Mouse (Mus musculus): ENCODE data around the gene Lin28a. TPM values are rescaled to one million over a fixed set of nuclear protein-coding genes. Genes with fewer than 3 reads are reported as not detected.

The Lin28a gene
- polyA plus RNA-seq, 1 experiment from 2014 or later, result not detected

DNA sequence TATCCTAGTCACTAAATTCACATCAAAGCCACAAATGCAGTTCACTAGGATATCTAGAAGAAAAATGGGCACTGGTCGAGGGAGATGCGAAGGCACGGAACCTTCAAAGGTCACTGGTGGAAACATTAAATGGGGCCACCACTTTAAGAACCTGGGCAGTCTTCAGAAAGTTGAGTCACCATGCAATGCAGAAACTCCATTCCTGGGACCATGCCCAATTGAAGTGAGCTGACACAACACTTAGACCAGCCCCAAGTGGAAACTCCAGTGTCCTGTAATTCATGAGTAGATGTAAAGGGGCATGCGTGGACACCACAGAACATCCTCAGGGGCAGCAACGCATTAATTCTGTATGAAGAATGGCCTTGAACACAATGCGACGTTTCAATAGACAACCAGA is 56.1 kb downstream of the Lin28a start:
- no peak overlapping the region for H3K27ac ChIP-seq (ENCODE audit: low read depth, low read length)
- no peaks in the 10 kb centered on the region for H3K27me3 ChIP-seq (ENCODE audit: control insufficient read depth, insufficient read depth, low read length)
- ATAC-seq (ENCODE audit: low FRiP score, low TSS enrichment), result no peak
- no peaks in the 10 kb centered on the region for H3K9me3 ChIP-seq (ENCODE audit: control insufficient read depth, low read length)
- no peak overlapping the region for H3K4me3 ChIP-seq (ENCODE audit: low read length)
- H3K9ac ChIP-seq (ENCODE audit: low read depth, low read length), result no peak overlapping the region
- H3K36me3 ChIP-seq (ENCODE audit: control insufficient read depth, insufficient read depth, low read length), result peaks cover 36% of the 10 kb centered on the region
- peaks cover 5% of the 10 kb centered on the region; the same call in 1 of the 2 replicates for H3K4me1 ChIP-seq (ENCODE audit: control insufficient read depth, insufficient read depth, low read length)
- no peak overlapping the region for H3K4me2 ChIP-seq (replicated peaks; ENCODE audit: low read depth, low read length)
- 88% methylated on average over 7 of the region's 7 CpGs for WGBS

DNA sequence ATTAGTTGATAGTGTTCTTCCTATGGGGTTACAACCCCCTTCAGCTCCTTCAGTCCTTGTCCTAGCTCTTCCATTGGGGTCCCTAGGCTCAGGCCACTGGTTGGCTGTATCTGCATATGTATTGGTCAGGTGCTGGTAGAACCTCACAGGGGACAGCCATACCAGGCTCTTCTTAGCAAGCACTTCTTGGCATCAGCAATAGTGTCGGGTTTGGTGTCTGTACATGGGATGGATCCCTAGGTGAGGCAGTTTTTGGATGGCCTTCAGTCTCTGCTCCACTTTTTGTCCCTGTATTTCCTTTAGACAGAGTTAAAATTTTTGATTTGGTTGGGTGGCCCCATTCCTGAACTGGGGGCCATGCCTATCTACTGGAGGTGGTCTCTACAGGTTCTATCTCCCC is 59.8 kb downstream of the Lin28a start:
- Histone ChIP-seq H3K4me2 (replicated peaks; ENCODE audit: low read depth, low read length) (no peak overlapping the region), H3K27ac (ENCODE audit: low read depth, low read length) (no peak overlapping the region), H3K4me3 (ENCODE audit: low read length) (no peak overlapping the region), H3K9ac (ENCODE audit: low read depth, low read length) (no peak overlapping the region), H3K4me1 (ENCODE audit: control insufficient read depth, insufficient read depth, low read length) (no peaks in the 10 kb centered on the region), H3K36me3 (ENCODE audit: control insufficient read depth, insufficient read depth, low read length) (peaks cover 16% of the 10 kb centered on the region), H3K27me3 (ENCODE audit: control insufficient read depth, insufficient read depth, low read length) (no peaks in the 10 kb centered on the region), H3K9me3 (ENCODE audit: control insufficient read depth, low read length) (no peaks in the 10 kb centered on the region)
- no peak for ATAC-seq (ENCODE audit: low FRiP score, low TSS enrichment)
- 85% methylated on average over 1 of the region's 1 CpGs for WGBS

DNA sequence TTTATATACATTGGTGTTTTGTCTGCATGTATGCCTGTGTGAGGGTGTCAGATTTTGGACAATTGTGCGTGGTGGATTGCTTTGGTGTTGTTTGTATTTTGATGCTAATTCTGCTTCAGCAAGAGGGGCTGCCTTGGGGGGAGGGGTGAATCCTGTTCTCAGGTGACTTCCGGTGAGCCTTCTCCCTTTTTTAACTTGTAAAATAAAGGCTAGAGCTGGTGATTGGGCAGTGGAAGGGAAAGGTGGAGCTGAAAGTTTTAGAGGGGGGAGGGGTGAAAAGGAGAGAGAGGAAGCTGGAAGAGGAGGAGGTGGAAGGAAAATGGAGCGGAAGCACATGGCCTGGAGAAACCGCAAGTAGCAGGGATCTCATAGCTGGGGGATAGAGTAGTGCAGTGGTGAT is 62.3 kb downstream of the Lin28a start:
- no peaks in the 10 kb centered on the region for H3K4me1 ChIP-seq (ENCODE audit: control insufficient read depth, insufficient read depth, low read length)
- 85% methylated on average over 4 of the region's 4 CpGs for WGBS

More for the DNA sequence above, 62.3 kb downstream of the Lin28a start:
- ATAC-seq (ENCODE audit: low FRiP score, low TSS enrichment), result no peak
- Histone ChIP-seq H3K9ac (ENCODE audit: low read depth, low read length) (no peak overlapping the region), H3K4me3 (ENCODE audit: low read length) (no peak overlapping the region), H3K27me3 (ENCODE audit: control insufficient read depth, insufficient read depth, low read length) (no peaks in the 10 kb centered on the region), H3K9me3 (ENCODE audit: control insufficient read depth, low read length) (no peaks in the 10 kb centered on the region), H3K36me3 (ENCODE audit: control insufficient read depth, insufficient read depth, low read length) (no peaks in the 10 kb centered on the region), H3K27ac (ENCODE audit: low read depth, low read length) (no peak overlapping the region), H3K4me2 (replicated peaks; ENCODE audit: low read depth, low read length) (no peak overlapping the region)

Other genes with a start within 250 kb of the Lin28a start
- 29.6 and 49.8 TPM in 2 replicates for gene Rps6ka1, start 131.0 kb downstream of the Lin28a start, polyA plus RNA-seq (2014; fragmentation: Nextera tagmentation; extraction: Ambion mirVana)
- gene Hmgn2, start 50.2 kb downstream of the Lin28a start, polyA plus RNA-seq (2014; fragmentation: Nextera tagmentation; extraction: Ambion mirVana), result 3,172 and 3,245 TPM in 2 replicates
- 42.2 and 42.9 TPM in 2 replicates for gene Dhdds, start 17.9 kb downstream of the Lin28a start, polyA plus RNA-seq (2014; fragmentation: Nextera tagmentation; extraction: Ambion mirVana)
- not detected in 2 replicates for gene Zfp683, start 35.0 kb upstream of the Lin28a start, polyA plus RNA-seq (2014; fragmentation: Nextera tagmentation; extraction: Ambion mirVana)
- 4.5 and 6.0 TPM in 2 replicates for gene Crybg2, start 42.0 kb upstream of the Lin28a start, polyA plus RNA-seq (2014; fragmentation: Nextera tagmentation; extraction: Ambion mirVana)
- 8.9 and 12.1 TPM in 2 replicates for gene Cd52, start 76.2 kb upstream of the Lin28a start, polyA plus RNA-seq (2014; fragmentation: Nextera tagmentation; extraction: Ambion mirVana)
- 9.3 and 12.4 TPM in 2 replicates for gene Ubxn11, start 83.7 kb upstream of the Lin28a start, polyA plus RNA-seq (2014; fragmentation: Nextera tagmentation; extraction: Ambion mirVana)
- gene Sh3bgrl3, start 109.9 kb upstream of the Lin28a start, polyA plus RNA-seq (2014; fragmentation: Nextera tagmentation; extraction: Ambion mirVana), result 424 TPM in 2 replicates
- gene Cep85, start 168.3 kb upstream of the Lin28a start, polyA plus RNA-seq (2014; fragmentation: Nextera tagmentation; extraction: Ambion mirVana), result 98.0 and 123 TPM in 2 replicates
- gene Gm7534, start 184.2 kb upstream of the Lin28a start, polyA plus RNA-seq (2014; fragmentation: Nextera tagmentation; extraction: Ambion mirVana), result 0.34 and 0.50 TPM in 2 replicates
- gene Catsper4, start 208.5 kb upstream of the Lin28a start, polyA plus RNA-seq (2014; fragmentation: Nextera tagmentation; extraction: Ambion mirVana), result 0.26 and 0.37 TPM in 2 replicates
- 5.0 and 6.4 TPM in 2 replicates for gene Cnksr1, start 219.6 kb upstream of the Lin28a start, polyA plus RNA-seq (2014; fragmentation: Nextera tagmentation; extraction: Ambion mirVana)
- 0.41 TPM in 1 of 2 replicates, not detected in the other for gene E130218I03Rik, start 224.8 kb upstream of the Lin28a start, polyA plus RNA-seq (2014; fragmentation: Nextera tagmentation; extraction: Ambion mirVana)
- gene Zfp593, start 226.8 kb upstream of the Lin28a start, polyA plus RNA-seq (2014; fragmentation: Nextera tagmentation; extraction: Ambion mirVana), result 17.5 and 18.9 TPM in 2 replicates
- not detected in 2 replicates for gene Gm30191, start 228.1 kb upstream of the Lin28a start, polyA plus RNA-seq (2014; fragmentation: Nextera tagmentation; extraction: Ambion mirVana)
- 9.2 and 12.8 TPM in 2 replicates for gene Grrp1, start 235.3 kb upstream of the Lin28a start, polyA plus RNA-seq (2014; fragmentation: Nextera tagmentation; extraction: Ambion mirVana)

Measured in kidney, embryonic 14.5 days (tissue).